Mouse (Mus musculus): ENCODE results near the gene Rps27. TPM values are rescaled to one million over a fixed set of nuclear protein-coding genes. Genes with fewer than 3 reads are reported as not detected.

Gene Rps27
- polyA plus RNA-seq, 1 experiment from 2014 or later, result 845 TPM

GRCm38 (mm10) chr3:90195644-90196043 lies 17.8 kb downstream of the Rps27 start:
- H3K9me3 ChIP-seq, result no peaks in the 10 kb centered on the region
- 71% methylated on average over 1 of the region's 1 CpGs for WGBS
- DNase-seq (ENCODE audit: low spot score), result no peak

GRCm38 (mm10) chr3:90194759-90195158 lies 18.7 kb downstream of the Rps27 start:
- no peaks in the 10 kb centered on the region for H3K9me3 ChIP-seq
- H3K27ac ChIP-seq, result no peak overlapping the region
- H3K36me3 ChIP-seq, result no peaks in the 10 kb centered on the region
- DNase-seq (ENCODE audit: low spot score), result no peak
- no peaks in the 10 kb centered on the region for H3K4me1 ChIP-seq
- H3K4me3 ChIP-seq, result no peak overlapping the region
- 67% methylated on average over 4 of the region's 4 CpGs for WGBS
- H3K27me3 ChIP-seq (ENCODE audit: insufficient read depth, poor library complexity, severe bottlenecking), result no peaks in the 10 kb centered on the region

More at GRCm38 (mm10) chr3:90195644-90196043, 17.8 kb downstream of the Rps27 start:
- H3K4me3 ChIP-seq, result no peak overlapping the region
- H3K4me1 ChIP-seq, result no peaks in the 10 kb centered on the region
- no peak overlapping the region for H3K27ac ChIP-seq
- H3K36me3 ChIP-seq, result no peaks in the 10 kb centered on the region
- H3K27me3 ChIP-seq (ENCODE audit: insufficient read depth, poor library complexity, severe bottlenecking), result no peaks in the 10 kb centered on the region

GRCm38 (mm10) chr3:90190859-90191510 lies 22.5 kb downstream of the Rps27 start:
- DNase-seq (ENCODE audit: low spot score), result no peak
- no peaks in the 10 kb centered on the region for H3K36me3 ChIP-seq
- no peaks in the 10 kb centered on the region for H3K27me3 ChIP-seq (ENCODE audit: insufficient read depth, poor library complexity, severe bottlenecking)
- H3K4me1 ChIP-seq, result peaks cover 13% of the 10 kb centered on the region; the same call in 1 of the 2 replicates
- no peak overlapping the region for H3K4me3 ChIP-seq
- WGBS, result 80% methylated on average over 11 of the region's 11 CpGs
- no peak overlapping the region for H3K27ac ChIP-seq
- no peaks in the 10 kb centered on the region for H3K9me3 ChIP-seq

GRCm38 (mm10) chr3:90183581-90183980 lies 29.9 kb downstream of the Rps27 start:
- Histone ChIP-seq H3K4me3 (no peak overlapping the region), H3K9me3 (no peaks in the 10 kb centered on the region), H3K27ac (no peak overlapping the region), H3K27me3 (ENCODE audit: insufficient read depth, poor library complexity, severe bottlenecking) (no peaks in the 10 kb centered on the region), H3K4me1 (peaks cover 10% of the 10 kb centered on the region), H3K36me3 (no peaks in the 10 kb centered on the region)
- DNase-seq (ENCODE audit: low spot score), result no peak
- WGBS, result 66% methylated on average over 3 of the region's 3 CpGs

GRCm38 (mm10) chr3:90179566-90179965 lies 33.9 kb downstream of the Rps27 start:
- Histone ChIP-seq H3K9me3 (no peaks in the 10 kb centered on the region), H3K4me3 (no peak overlapping the region), H3K4me1 (no peaks in the 10 kb centered on the region), H3K27me3 (ENCODE audit: insufficient read depth, poor library complexity, severe bottlenecking) (no peaks in the 10 kb centered on the region), H3K27ac (no peak overlapping the region), H3K36me3 (no peaks in the 10 kb centered on the region)
- 66% methylated on average over 3 of the region's 3 CpGs for WGBS
- DNase-seq (ENCODE audit: low spot score), result no peak

Other genes starting within 250 kb of the Rps27 start
- gene Hax1, start 214.9 kb downstream of the Rps27 start, polyA plus RNA-seq (2016; fragmentation: Nextera tagmentation; extraction: Ambion mirVana), result 114 and 150 TPM in 2 replicates
- 172 and 185 TPM in 2 replicates for gene 4933434E20Rik, start 162.0 kb downstream of the Rps27 start, polyA plus RNA-seq (2016; fragmentation: Nextera tagmentation; extraction: Ambion mirVana)
- gene Ubap2l, start 161.0 kb downstream of the Rps27 start, polyA plus RNA-seq (2016; fragmentation: Nextera tagmentation; extraction: Ambion mirVana), result 174 and 197 TPM in 2 replicates
- 391 and 489 TPM in 2 replicates for gene Tpm3, start 141.0 kb downstream of the Rps27 start, polyA plus RNA-seq (2016; fragmentation: Nextera tagmentation; extraction: Ambion mirVana)
- gene Nup210l, start 109.5 kb downstream of the Rps27 start, polyA plus RNA-seq (2016; fragmentation: Nextera tagmentation; extraction: Ambion mirVana), result 0.46 and 0.48 TPM in 2 replicates
- gene Rab13, start within 50 bp of the Rps27 start, polyA plus RNA-seq (2016; fragmentation: Nextera tagmentation; extraction: Ambion mirVana), result 27.9 and 29.2 TPM in 2 replicates
- gene Jtb, start 17.9 kb upstream of the Rps27 start, polyA plus RNA-seq (2016; fragmentation: Nextera tagmentation; extraction: Ambion mirVana), result 75.1 and 92.0 TPM in 2 replicates
- gene Creb3l4, start 29.9 kb upstream of the Rps27 start, polyA plus RNA-seq (2016; fragmentation: Nextera tagmentation; extraction: Ambion mirVana), result 2.1 and 2.2 TPM in 2 replicates
- gene Slc39a1, start 34.5 kb upstream of the Rps27 start, polyA plus RNA-seq (2016; fragmentation: Nextera tagmentation; extraction: Ambion mirVana), result 51.3 and 79.6 TPM in 2 replicates
- 14.4 and 21.6 TPM in 2 replicates for gene Crtc2, start 40.5 kb upstream of the Rps27 start, polyA plus RNA-seq (2016; fragmentation: Nextera tagmentation; extraction: Ambion mirVana)
- gene Dennd4b, start 51.5 kb upstream of the Rps27 start, polyA plus RNA-seq (2016; fragmentation: Nextera tagmentation; extraction: Ambion mirVana), result 4.6 and 7.0 TPM in 2 replicates
- 10.6 and 11.8 TPM in 2 replicates for gene Gatad2b, start 79.5 kb upstream of the Rps27 start, polyA plus RNA-seq (2016; fragmentation: Nextera tagmentation; extraction: Ambion mirVana)
- gene Slc27a3, start 176.3 kb upstream of the Rps27 start, polyA plus RNA-seq (2016; fragmentation: Nextera tagmentation; extraction: Ambion mirVana), result 12.6 and 19.9 TPM in 2 replicates
- gene Ints3, start 220.0 kb upstream of the Rps27 start, polyA plus RNA-seq (2016; fragmentation: Nextera tagmentation; extraction: Ambion mirVana), result 31.0 and 36.7 TPM in 2 replicates